Mouse (Mus musculus): ENCODE results near the gene Grxcr1.

Gene Grxcr1

DNA sequence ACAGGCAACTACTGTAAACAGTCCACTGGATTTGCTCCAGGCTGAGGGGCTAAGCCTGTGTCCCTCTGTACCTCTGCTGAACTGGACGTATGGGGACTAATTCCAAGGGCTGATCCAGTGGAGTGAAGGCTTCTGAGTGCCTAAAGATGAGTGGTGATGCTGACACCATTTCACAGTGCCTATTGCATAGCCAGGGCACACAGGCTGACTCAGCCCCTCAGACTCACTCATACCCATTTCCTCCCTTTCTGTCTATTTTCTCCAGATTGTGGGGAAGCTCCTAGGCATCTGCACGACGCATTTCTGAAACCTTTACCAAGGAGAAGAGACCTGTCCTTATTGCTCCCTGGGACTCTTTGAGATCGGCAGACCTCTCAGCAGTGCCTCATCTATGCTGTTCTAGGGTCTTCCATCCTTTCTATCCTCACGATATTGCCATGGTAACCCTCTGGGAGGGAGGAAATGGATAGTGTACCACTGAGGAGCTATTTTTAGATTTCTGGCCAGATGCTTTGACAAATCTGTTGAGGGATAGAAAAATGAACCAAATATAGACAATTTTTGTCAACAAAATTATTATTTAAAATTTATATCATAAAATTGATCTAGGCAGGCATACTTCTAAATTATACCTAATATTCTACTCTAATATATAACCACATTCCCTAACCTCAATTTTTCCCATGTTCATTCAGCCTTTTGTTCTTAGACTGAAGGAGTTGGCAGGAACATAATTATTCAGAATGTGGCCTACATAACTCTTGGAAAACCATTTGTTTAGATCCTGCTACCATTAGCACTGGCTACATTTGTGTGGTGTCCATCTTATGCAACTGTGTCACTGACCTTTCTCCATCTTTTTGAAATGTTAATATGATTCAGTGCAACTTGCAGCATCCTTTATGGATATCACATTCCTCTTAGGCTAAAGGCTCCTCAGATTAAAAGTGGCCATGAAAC, 66.3 kb downstream of the Grxcr1 start:
- DNase-seq: no peak

DNA sequence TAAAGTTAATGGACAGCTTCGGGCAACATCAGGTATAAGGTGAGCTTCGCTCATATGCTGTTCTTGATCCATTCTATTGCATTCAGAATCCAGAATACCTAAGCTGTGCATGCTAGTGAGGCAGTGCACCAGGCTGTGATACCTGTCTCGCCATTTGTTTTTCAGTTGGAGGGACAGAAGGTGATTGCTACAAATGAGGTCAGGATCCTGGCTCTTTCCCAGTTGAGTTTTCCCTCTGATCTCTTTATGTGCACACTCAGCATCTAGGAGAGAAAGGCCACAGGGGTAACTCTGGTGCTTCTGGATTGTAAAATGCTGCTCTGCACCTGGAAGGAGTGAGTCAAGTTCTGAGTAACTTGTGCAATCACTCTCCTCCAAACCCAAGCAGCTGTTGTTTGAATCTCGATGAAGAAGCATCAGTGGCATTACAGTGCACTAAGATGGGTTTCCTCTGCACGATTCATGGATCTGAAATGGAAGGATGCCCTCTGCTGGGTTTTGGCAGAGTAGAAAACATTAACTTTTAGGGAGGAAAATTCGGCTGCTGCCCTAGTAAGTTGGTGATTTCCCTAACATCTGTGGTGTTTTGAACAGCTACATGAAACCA, 80.9 kb downstream of the Grxcr1 start:
- no peak for DNase-seq

- DNase-seq: peak in 1 of 2 experiments; percentile 3
These were observed 89.2 kb downstream of the Grxcr1 start for GRCm38 (mm10) chr5:68120880-68121279.

- peak in 1 of 2 experiments; percentile 4 for DNase-seq
These were observed 91.2 kb downstream of the Grxcr1 start for GRCm38 (mm10) chr5:68122883-68123282.

GRCm38 (mm10) chr5:68125478-68125877, 93.8 kb downstream of the Grxcr1 start:
- no peak for DNase-seq

DNA sequence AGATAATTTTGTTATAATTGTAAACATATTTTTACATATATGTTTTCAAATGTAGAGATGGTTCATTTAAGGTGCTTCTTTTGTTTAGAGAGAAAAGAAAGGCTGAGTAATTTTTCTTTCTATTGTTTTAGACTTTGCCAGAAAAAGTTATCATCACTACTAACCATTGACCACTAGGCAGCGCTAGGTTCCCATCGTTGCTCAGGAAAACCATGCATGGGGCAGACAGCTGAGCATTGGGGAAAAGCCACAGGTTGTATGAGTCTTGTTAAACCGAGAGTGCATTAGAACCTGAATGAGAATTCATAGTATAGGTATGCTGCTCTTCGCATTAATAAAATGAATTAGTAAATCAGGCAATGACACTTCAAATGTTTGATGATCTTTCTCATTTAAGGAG, 96.8 kb downstream of the Grxcr1 start:
- DNase-seq: peak in 1 of 2 experiments; percentile 33

- DNase-seq: no peak
These were observed 97.4 kb downstream of the Grxcr1 start for GRCm38 (mm10) chr5:68128821-68129608.

DNA sequence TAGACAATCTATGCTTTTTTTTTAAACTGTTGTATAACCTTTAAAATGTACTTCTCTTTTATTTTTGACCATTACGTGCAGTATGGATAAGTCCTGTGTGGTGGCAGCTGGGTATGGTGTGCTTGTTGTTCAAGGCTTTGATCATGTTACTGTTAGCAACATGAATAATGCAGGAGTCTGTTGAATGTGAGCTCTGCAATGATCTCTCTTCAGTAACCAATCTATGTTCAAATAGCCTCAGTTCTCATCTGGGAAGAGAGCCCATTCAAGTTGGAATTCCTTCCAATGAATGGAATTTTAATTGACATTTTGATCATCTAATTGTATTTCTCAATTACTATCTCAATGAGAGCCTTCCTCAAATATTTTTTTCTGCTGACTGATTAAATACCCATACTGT, 115.2 kb downstream of the Grxcr1 start:
- no peak for DNase-seq

DNA sequence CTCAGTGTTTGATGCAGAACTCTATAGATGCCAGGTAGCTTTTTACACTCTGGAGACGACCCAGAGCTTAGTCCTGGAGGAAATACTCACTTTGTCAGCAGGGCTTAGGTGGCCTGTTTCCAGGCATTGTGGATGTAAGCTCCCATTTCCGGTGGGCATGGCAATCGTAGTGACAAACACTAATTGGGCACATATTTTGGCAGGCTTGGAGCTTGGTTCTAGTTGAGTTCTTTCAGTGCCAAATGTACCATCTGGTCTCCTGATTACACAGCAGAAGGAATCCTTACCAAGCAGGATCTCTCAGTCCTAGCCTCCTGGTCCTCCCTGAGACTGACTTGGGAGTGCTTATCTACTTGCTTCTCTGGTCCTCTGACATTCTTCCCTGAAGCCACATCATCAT, 118.3 kb downstream of the Grxcr1 start:
- DNase-seq: no peak

DNA sequence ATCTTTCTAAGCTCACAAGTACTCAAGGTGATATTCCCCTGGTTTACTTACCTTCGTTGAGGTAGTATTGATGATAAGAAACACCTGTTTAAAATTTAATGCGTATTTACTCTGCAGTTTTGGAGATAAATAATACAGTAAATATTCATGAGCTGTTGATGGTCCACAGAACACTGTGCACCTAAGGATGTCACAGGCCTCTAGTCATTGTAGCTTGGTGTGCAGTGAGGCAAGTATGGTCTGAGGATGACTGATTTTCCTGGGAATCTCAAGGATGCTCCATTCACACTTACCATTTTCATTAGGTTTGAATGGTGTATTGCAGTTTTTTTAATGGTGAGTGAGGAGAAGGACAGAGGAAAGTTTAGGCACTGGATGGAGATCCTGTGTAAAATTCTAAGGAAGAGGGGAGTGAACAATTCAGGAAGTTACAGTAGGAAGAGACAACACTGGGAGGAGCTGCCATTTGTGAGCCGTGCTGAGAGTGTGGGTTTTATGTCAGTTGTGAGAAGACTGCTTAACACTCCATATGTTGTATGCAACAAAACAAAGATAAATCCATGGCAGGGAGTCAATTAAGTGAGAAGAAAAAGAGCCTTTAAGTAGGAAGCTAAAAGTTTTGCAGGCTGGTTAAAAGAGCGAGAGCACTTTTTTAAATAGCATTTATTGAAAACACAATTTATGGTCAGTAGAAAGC, 118.9 kb downstream of the Grxcr1 start:
- DNase-seq: no peak

DNA sequence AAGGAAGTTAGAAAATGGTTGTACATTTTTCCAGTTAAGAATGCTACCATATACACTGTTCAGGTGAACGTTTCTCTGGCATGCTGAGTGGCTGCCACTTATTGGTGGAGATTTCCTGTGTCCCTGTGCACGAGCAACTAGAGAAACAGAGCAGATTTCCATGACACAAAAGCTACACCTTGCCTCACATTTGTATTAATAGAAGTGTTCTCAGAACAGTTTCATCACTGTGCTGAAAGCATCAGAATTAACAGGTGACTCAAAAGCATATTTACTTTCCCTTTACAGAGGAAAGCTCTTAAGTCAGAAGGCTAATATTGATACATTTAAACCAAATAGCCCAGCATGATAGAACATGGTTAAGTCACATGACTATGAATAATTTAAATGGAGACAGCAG, 130.9 kb downstream of the Grxcr1 start:
- DNase-seq: no peak

- DNase-seq: no peak
These were observed 134.3 kb downstream of the Grxcr1 start for GRCm38 (mm10) chr5:68165954-68166353.
